Mouse (Mus musculus) hindbrain, postnatal 0 days (tissue): Measurements from ENCODE around the gene Cubn. TPM values are rescaled to one million over a fixed set of nuclear protein-coding genes. Genes with fewer than 3 reads are reported as not detected.
A peak's percentile ranks its signal among the peaks of the same experiment; 100 is the strongest.

Experiments used
- ATAC-seq: fragments of 200-750 bp; cut with Nextera tagmentation; 2 replicates; pipeline ENCODE4 v1.8.0; 2017; ENCODE audit warnings: mild to moderate bottlenecking, moderate TSS enrichment, moderate library complexity
- DNase-seq: peaks from one replicate; pipeline ENCODE4 v3.0.0-alpha.2; 2015; ENCODE audit warnings: low spot score
- H3K27ac ChIP-seq: fragments of 300-500 bp; sonication (generic); 2 replicates; pipeline ENCODE4 v1.5.1; 2014; ENCODE audit warnings: mild to moderate bottlenecking
- H3K27me3 ChIP-seq: fragments of 300-500 bp; sonication (generic); 2 replicates; pipeline ENCODE4 v1.6.1; 2014; ENCODE audit warnings: low read length, mixed read lengths; ENCODE audit not compliant: insufficient read depth
- H3K36me3 ChIP-seq: fragments of 300-500 bp; sonication (generic); 2 replicates; pipeline ENCODE4 v1.6.1; 2014; ENCODE audit warnings: low read length, mixed read lengths; ENCODE audit not compliant: insufficient read depth
- H3K4me1 ChIP-seq: fragments of 300-500 bp; sonication (generic); 2 replicates; pipeline ENCODE4 v1.6.1; 2014; ENCODE audit warnings: antibody characterized with exemption, low read length, mixed read lengths; ENCODE audit not compliant: insufficient read depth
- H3K4me2 ChIP-seq: fragments of 300-500 bp; sonication (generic); 2 replicates; pipeline ENCODE4 v1.6.1; 2014; ENCODE audit warnings: low read depth, mild to moderate bottlenecking, low read length, moderate library complexity, mixed read lengths
- H3K4me3 ChIP-seq: fragments of 300-500 bp; sonication (generic); 2 replicates; pipeline ENCODE4 v1.5.1; 2014; ENCODE audit warnings: low read length
- H3K9ac ChIP-seq: fragments of 300-500 bp; sonication (generic); replicated peaks from 2 replicates; pipeline ENCODE4 v1.6.1; 2014; ENCODE audit warnings: mild to moderate bottlenecking, low read length, moderate library complexity, mixed read lengths
- H3K9me3 ChIP-seq: fragments of 300-500 bp; sonication (generic); 2 replicates; pipeline ENCODE4 v1.6.1; 2016; ENCODE audit warnings: low read length, mixed read lengths
- CTCF ChIP-seq: IDR thresholded peaks from 2 replicates; pipeline ENCODE4 v1.5.1; 2016; ENCODE audit warnings: antibody characterized with exemption, control low read depth, low read depth
- WGBS: fragments of 180-500 bp; shearing (Covaris S2); extraction: QIAGEN DNeasy Blood & Tissue Kit; methylation state at CpG from one replicate; pipeline ENCODE4 v1.1.7; 2014; 5-methylcytosine and 5-hydroxymethylcytosine counted together
- polyA plus RNA-seq: library from polyadenylated mRNA; unstranded; fragments of >200 nt; fragmentation: Nextera tagmentation; extraction: Ambion mirVana; gene quantifications from 2 replicates; pipeline ENCODE4 v1.2.1, GENCODE M21; 2015
- total RNA-seq: library from RNA; depleted of rRNA; stranded (reverse); fragments of >200 nt; gene quantifications from 2 replicates; pipeline ENCODE4 v1.2.3, GENCODE M21; 2014

The Cubn gene
- total and polyA plus RNA-seq, 2 experiments from 2014 or later = 0.41 to 1.6 TPM

GRCm38 (mm10) chr2:13490480-13490879 is 1.1 kb downstream of the Cubn start:
- no peaks in the 10 kb centered on the region for H3K4me1 ChIP-seq
- ATAC-seq = no peak
- no peak overlapping the region for H3K9ac ChIP-seq
- DNase-seq = no peak
- no peak for TF ChIP-seq CTCF
- 85% methylated on average over 2 of the region's 2 CpGs for WGBS
- no peaks in the 10 kb centered on the region for H3K27me3 ChIP-seq
- H3K36me3 ChIP-seq = no peaks in the 10 kb centered on the region
- no peaks in the 10 kb centered on the region for H3K9me3 ChIP-seq
- H3K27ac ChIP-seq = no peak overlapping the region
- H3K4me2 ChIP-seq = no peak overlapping the region
- no peak overlapping the region for H3K4me3 ChIP-seq

GRCm38 (mm10) chr2:13486470-13486869 is 5.1 kb downstream of the Cubn start:
- no peak overlapping the region for H3K4me3 ChIP-seq
- no peaks in the 10 kb centered on the region for H3K27me3 ChIP-seq
- H3K9me3 ChIP-seq = no peaks in the 10 kb centered on the region
- no peak for TF ChIP-seq CTCF
- WGBS = 66% methylated on average over 8 of the region's 8 CpGs
- no peak for DNase-seq
- no peak overlapping the region for H3K27ac ChIP-seq
- no peak for ATAC-seq
- H3K4me2 ChIP-seq = no peak overlapping the region
- no peak overlapping the region for H3K9ac ChIP-seq
- no peaks in the 10 kb centered on the region for H3K4me1 ChIP-seq
- H3K36me3 ChIP-seq = no peaks in the 10 kb centered on the region

GRCm38 (mm10) chr2:13484566-13484965 is 7.0 kb downstream of the Cubn start:
- no peaks in the 10 kb centered on the region for H3K4me1 ChIP-seq
- WGBS = 53% methylated on average over 3 of the region's 3 CpGs
- no peak for TF ChIP-seq CTCF
- H3K36me3 ChIP-seq = no peaks in the 10 kb centered on the region
- H3K27ac ChIP-seq = no peak overlapping the region
- H3K4me2 ChIP-seq = no peak overlapping the region
- H3K9ac ChIP-seq = no peak overlapping the region
- H3K9me3 ChIP-seq = no peaks in the 10 kb centered on the region
- DNase-seq (peak; percentile 5), ATAC-seq (no peak)
- H3K4me3 ChIP-seq = no peak overlapping the region
- no peaks in the 10 kb centered on the region for H3K27me3 ChIP-seq

GRCm38 (mm10) chr2:13480744-13481143 is 10.9 kb downstream of the Cubn start:
- H3K9me3 ChIP-seq = no peaks in the 10 kb centered on the region
- H3K9ac ChIP-seq = no peak overlapping the region
- DNase-seq = no peak
- WGBS = 84% methylated on average over 2 of the region's 2 CpGs
- TF ChIP-seq CTCF = no peak
- H3K27me3 ChIP-seq = no peaks in the 10 kb centered on the region
- no peak overlapping the region for H3K4me3 ChIP-seq
- no peak overlapping the region for H3K4me2 ChIP-seq
- H3K4me1 ChIP-seq = no peaks in the 10 kb centered on the region
- no peaks in the 10 kb centered on the region for H3K36me3 ChIP-seq
- ATAC-seq = no peak
- H3K27ac ChIP-seq = no peak overlapping the region

GRCm38 (mm10) chr2:13479165-13479564 is 12.4 kb downstream of the Cubn start:
- no peaks in the 10 kb centered on the region for H3K9me3 ChIP-seq
- H3K27me3 ChIP-seq = no peaks in the 10 kb centered on the region
- no peak overlapping the region for H3K9ac ChIP-seq
- ATAC-seq = no peak
- no peaks in the 10 kb centered on the region for H3K36me3 ChIP-seq
- H3K4me2 ChIP-seq = no peak overlapping the region
- no peak overlapping the region for H3K4me3 ChIP-seq
- DNase-seq = no peak
- WGBS = 92% methylated on average over 7 of the region's 7 CpGs
- H3K27ac ChIP-seq = no peak overlapping the region
- no peak for TF ChIP-seq CTCF
- no peaks in the 10 kb centered on the region for H3K4me1 ChIP-seq

GRCm38 (mm10) chr2:13470108-13470507 is 21.5 kb downstream of the Cubn start:
- TF ChIP-seq CTCF = no peak
- no peak overlapping the region for H3K9ac ChIP-seq
- no peaks in the 10 kb centered on the region for H3K9me3 ChIP-seq
- no peak overlapping the region for H3K27ac ChIP-seq
- no peak for ATAC-seq
- no peak for DNase-seq
- no peaks in the 10 kb centered on the region for H3K27me3 ChIP-seq
- 92% methylated on average over 3 of the region's 3 CpGs for WGBS
- no peak overlapping the region for H3K4me3 ChIP-seq
- H3K4me2 ChIP-seq = no peak overlapping the region
- H3K4me1 ChIP-seq = no peaks in the 10 kb centered on the region
- no peaks in the 10 kb centered on the region for H3K36me3 ChIP-seq

- TF ChIP-seq CTCF = no peak
- H3K27me3 ChIP-seq = no peaks in the 10 kb centered on the region
- H3K9ac ChIP-seq = no peak overlapping the region
- no peak for DNase-seq
- H3K27ac ChIP-seq = no peak overlapping the region
- no peaks in the 10 kb centered on the region for H3K36me3 ChIP-seq
- H3K4me1 ChIP-seq = no peaks in the 10 kb centered on the region
- WGBS = 89% methylated on average over 4 of the region's 4 CpGs
- no peak overlapping the region for H3K4me2 ChIP-seq
- ATAC-seq = no peak
- H3K4me3 ChIP-seq = no peak overlapping the region
- no peaks in the 10 kb centered on the region for H3K9me3 ChIP-seq
Measured at GRCm38 (mm10) chr2:13469641-13470040, 22.0 kb downstream of the Cubn start.

GRCm38 (mm10) chr2:13466685-13467084 is 24.9 kb downstream of the Cubn start:
- H3K27me3 ChIP-seq = no peaks in the 10 kb centered on the region
- H3K4me1 ChIP-seq = no peaks in the 10 kb centered on the region
- H3K36me3 ChIP-seq = no peaks in the 10 kb centered on the region
- no peak overlapping the region for H3K9ac ChIP-seq
- no peaks in the 10 kb centered on the region for H3K9me3 ChIP-seq
- H3K27ac ChIP-seq = no peak overlapping the region
- DNase-seq = no peak
- ATAC-seq = no peak
- TF ChIP-seq CTCF = no peak
- 90% methylated on average over 3 of the region's 3 CpGs for WGBS
- H3K4me2 ChIP-seq = no peak overlapping the region
- no peak overlapping the region for H3K4me3 ChIP-seq
